Mouse (Mus musculus): ENCODE measurements around the gene Itsn1.

Gene Itsn1

DNA sequence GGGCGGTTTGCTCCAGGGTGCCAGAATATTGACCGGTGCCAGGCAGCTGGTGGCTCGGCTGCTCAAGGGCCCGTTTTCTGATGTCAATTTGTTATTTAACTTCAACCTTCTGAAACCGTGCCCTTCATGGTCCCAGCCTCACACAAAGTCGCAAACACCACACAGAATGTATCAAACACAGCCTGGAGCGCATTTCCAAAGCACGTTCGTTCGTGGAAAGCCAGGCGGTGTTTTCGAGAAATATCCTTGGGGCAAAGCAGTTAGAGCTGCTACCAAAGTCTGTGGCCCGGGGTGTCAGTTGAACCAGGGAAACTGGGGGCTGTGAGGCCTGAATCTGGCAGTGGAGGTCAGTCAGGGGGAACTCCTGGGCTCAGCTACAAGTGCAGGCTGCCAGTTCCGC is 213.1 kb downstream of the Itsn1 start:
- DNase-seq (ENCODE audit: low spot score in 2 of 2), result no peak

DNA sequence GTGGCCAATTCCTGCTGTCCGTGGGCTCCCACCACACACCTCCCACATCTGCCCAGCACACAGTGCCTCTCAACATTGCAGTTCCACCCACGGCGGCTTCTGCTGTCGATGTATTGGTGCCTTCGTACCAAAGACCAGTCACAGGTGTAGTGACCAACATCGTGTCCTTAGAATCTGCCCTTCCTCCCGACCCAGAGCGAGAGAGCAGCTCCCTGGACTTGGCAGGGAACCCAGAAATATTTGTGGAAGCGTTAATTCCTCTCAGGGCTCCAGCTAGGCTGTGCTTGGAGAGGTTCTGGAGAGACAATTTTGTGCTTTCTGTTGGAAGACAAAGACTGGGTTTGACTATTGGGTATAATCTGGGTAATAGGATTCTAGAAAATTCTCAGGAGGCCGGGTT is 217.2 kb downstream of the Itsn1 start:
- DNase-seq (ENCODE audit: low spot score in 2 of 2), result no peak

DNA sequence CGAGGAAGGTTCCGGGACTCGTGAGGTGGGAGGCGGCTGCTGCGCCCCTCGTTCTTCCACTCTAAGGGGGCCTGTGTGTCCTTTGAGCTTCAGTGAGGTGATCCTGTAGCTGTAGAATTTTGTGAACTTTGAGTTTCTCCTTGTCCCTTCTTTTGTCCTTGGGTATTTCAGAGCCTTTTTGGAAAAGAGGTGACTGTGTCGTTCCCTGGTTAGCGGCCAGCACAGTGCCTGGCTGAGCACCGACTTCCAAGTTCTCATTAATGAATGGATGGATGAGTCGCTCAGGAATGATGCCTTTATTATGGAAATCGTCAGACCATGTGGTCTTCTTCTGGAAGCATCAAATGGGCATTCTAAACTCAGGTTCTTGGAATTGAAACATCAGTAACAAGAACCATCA is 218.0 kb downstream of the Itsn1 start:
- DNase-seq (ENCODE audit: low spot score in 2 of 2), result no peak

DNA sequence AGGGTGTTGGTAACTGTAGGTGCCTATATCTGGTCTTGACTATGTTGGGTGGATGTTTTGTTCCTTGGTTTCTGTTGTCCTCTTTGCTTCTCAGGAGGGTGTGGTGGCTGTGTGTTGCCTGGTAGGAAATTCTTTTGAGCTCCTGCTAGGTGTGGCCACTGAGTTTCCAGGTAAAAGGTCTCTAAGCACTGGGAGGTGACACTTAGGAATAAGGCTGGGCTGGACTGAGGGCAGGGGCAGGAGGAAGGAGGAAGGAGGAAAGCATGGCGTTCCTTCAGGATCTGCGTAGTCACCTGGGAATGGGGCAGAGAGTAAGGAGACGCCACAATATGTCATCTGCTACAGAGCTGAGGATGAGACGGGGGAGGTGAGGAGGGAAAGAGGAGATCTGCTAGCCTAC is 224.9 kb downstream of the Itsn1 start:
- DNase-seq (ENCODE audit: low spot score in 2 of 2), result no peak

DNA sequence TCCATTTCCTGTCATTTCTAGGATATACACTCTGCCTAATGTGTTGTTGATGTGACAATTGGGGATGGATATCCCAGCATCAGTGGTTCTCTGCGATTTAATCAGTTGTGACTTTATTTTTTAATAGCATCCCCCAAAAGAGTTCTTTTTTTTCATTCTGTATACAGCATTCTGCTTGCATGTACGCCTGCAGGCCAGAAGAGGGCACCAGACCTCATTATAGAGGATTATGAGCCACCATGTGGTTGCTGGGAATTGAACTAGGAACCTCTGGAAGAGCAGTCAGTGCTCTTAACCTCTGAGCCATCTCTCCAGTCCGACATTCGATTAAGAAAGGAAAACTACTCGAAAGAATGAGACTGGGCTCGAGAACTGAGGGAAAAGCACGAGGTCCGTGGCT is 225.7 kb downstream of the Itsn1 start:
- DNase-seq (ENCODE audit: low spot score in 2 of 2), result no peak

DNA sequence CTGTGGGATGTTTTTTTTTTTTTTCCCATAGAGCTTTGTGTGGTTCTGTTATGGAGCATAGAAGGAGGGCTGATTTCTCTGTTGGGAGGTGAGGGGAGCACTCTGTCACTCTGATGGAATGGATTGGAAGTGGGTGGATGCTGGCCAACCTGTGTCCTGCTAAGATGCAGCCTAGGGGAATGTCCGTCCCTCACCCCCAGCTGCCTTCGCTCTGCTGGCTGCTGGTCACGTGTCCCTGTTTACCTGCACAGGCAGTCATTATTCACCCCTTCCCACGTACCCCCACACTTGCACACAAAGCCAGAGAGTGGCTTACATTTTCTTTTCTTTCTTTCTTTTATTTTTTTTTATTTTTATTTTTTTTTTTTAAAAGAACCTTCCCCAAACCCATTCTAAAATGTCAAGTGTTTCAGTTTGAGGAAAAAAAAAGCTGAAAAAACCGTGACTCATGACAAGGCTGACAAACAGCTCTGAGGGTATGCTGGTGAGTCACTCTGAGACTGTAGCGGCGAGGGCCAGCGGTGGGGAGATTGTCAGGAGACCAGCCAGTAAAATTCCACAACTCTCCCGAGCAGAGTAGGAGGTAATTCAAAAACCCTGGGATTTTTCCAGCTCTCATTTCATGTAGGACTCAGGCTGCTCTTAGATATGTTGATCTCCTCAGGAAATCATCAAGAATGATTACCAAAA is 233.3 kb downstream of the Itsn1 start:
- DNase-seq (ENCODE audit: low spot score in 2 of 2), result peak; percentile 28 to 45

DNA sequence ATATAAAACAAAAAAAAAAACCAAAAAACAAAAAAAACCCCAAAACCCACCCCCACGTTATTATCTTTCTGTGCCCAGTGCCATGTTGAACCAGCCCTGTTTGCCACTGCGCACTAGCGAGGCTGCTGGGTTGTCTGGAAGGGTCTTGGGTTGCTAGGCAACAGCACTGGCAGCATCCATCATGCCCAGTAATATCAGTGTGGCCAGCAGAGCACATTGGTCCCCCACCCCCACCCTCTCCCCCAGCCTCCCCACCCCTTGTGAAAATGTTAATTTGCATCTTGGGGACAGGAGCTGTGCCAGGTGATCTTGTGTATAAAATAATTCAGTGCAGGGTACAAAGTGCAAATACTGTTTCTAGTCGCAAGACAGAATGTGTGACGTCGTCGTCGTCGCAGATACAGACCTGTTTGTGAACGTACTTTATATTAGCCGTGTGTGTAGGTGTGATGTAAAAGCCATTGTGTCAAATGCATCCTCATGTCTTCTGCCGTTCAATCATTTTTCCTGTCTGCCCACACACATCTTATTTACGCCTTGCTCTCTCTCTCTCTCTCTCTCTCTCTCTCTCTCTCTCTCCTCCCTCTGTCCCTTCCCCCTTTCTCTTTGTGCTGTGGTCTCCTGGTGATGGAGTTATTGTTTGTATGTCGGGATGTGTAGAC is 233.9 kb downstream of the Itsn1 start:
- no peak for DNase-seq (ENCODE audit: low spot score in 2 of 2)

DNA sequence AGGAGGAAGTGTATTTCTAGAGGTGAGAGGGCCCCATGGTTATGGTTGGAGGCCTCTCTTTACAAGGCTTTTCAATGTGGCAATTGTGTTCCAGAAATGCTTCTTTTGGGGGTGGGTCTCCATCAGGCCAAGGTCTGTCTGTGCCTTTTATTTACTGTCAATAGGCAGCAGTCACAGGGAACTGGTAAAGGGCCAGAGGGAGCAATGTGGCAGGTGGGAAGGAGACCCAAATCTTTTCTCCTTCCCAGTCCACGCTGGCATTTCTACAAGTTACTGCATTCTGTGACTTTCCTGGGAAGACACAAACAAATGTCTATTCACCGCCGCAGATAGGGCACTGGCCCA is 234.4 kb downstream of the Itsn1 start:
- no peak for DNase-seq (ENCODE audit: low spot score in 2 of 2)

DNA sequence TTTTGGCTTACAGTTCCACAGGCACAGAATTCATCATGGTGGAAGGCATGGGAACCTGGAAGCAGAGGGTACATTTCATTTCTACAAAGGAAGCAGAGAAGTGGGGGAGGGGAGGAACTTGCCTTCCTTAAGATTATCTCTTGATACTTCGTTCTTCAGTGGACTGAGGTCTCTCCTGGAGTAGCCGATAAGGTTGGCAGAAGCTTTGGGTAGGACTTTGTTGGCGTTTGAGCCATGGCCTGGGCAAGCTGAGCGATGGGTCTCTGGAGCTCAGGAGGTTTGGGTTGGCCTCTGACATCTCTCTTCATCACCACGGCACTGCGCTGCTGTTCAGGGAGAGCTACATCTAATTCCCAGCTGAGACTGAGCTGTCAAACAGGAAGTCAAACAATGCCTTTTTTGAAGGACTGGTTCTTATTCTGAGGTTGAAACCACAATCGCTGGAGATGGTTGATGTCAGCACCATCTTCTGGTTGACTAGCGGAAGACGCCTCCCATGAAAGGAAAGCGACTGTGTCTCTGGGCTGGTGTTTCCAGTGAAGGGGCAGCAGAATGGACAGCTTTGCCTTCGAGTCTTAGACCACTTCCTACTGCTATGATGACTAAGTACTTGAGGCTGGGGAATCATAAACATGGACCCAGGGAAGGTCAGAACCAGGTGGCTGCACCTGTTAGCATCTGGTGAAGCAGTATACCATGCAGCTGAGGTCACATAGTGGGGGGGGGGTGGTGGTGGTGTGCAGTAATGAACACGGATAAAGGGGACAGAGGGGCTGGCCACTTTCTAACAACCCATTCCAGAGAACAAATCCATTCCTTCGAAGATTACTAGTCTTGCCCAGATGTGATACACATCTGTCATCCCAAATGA is 235.5 kb downstream of the Itsn1 start:
- no peak for DNase-seq (ENCODE audit: low spot score in 2 of 2)

DNA sequence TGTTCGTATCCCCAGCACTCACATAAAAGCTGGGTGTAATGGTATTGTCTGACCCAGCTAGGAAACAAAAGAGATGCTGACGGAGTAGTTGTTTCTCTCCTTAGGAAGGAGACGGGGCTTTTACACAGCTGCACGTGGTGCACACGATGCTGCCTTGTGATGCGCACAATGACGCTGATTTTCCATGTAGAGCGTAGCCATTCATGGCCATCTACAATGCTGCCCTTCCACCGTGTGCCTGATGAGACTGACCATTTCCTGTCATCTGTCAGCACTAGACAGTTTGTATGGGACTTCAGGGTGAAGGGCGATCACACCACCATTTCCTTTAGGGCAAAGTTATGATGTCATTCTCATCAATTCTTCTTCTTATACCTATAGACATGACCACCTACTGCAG is 239.6 kb downstream of the Itsn1 start:
- DNase-seq (ENCODE audit: low spot score in 2 of 2), result no peak

DNA sequence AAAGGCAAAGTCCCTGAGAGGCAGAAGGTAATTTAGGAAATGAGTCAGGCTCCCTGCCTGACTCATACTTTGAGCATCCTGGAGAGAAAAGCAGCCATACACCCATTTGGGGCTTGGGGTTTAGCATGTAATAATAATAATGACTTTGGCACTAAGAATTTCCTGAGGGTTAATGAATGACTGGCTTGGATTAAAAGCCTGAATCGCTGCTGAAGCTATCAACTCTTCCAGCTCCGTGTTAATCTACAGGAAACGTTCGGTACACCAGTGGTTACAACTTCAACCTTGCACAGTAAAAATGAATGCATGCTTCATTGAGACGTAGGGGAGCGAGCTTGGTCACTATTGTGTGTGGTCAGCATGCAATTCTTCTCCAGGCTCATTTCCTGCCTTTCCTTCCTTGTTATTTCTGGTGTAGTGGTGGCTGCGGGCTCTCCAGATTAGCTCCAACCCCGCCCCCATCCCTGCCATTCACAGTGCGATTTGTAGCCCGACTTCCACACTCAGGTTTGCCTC is 240.5 kb downstream of the Itsn1 start:
- no peak for DNase-seq (ENCODE audit: low spot score in 2 of 2)
